Mouse (Mus musculus) neural tube, embryonic 13.5 days (tissue): Measurements from ENCODE around the gene Smg6. TPM values are rescaled to one million over a fixed set of nuclear protein-coding genes. Genes with fewer than 3 reads are reported as not detected.

Source experiments
- ATAC-seq: fragments of 200-750 bp; cut with Nextera tagmentation; 2 replicates; pipeline ENCODE4 v1.8.0; 2017; ENCODE audit warnings: low read depth, mild to moderate bottlenecking, moderate TSS enrichment, moderate library complexity
- H3K27ac ChIP-seq: fragments of 300-500 bp; sonication (generic); replicated peaks from 2 replicates; pipeline ENCODE4 v1.5.1; 2015; ENCODE audit warnings: moderate library complexity, mild to moderate bottlenecking, inconsistent platforms
- H3K27me3 ChIP-seq: fragments of 300-500 bp; sonication (generic); 2 replicates; pipeline ENCODE4 v1.6.1; 2015; ENCODE audit warnings: mild to moderate bottlenecking, inconsistent platforms
- H3K36me3 ChIP-seq: fragments of 300-500 bp; sonication (generic); 2 replicates; pipeline ENCODE4 v1.6.1; 2015; ENCODE audit warnings: mild to moderate bottlenecking, inconsistent platforms
- H3K4me1 ChIP-seq: fragments of 300-500 bp; sonication (generic); replicated peaks from 2 replicates; pipeline ENCODE4 v1.6.1; 2015; ENCODE audit warnings: inconsistent platforms
- H3K4me2 ChIP-seq: fragments of 300-500 bp; sonication (generic); 2 replicates; pipeline ENCODE4 v1.6.1; 2015; ENCODE audit warnings: inconsistent platforms, mild to moderate bottlenecking, moderate library complexity
- H3K4me3 ChIP-seq: fragments of 300-500 bp; sonication (generic); 2 replicates; pipeline ENCODE4 v1.5.1; 2015; ENCODE audit warnings: mild to moderate bottlenecking, inconsistent platforms
- H3K9ac ChIP-seq: fragments of 300-500 bp; sonication (generic); 2 replicates; pipeline ENCODE4 v1.6.1; 2015; ENCODE audit warnings: moderate library complexity, mild to moderate bottlenecking, inconsistent platforms
- H3K9me3 ChIP-seq: fragments of 300-500 bp; sonication (generic); 2 replicates; pipeline ENCODE4 v1.6.1; 2016; ENCODE audit warnings: inconsistent platforms
- WGBS: fragments of 180-500 bp; shearing (Covaris S2); methylation state at CpG from one replicate; pipeline ENCODE4 v1.1.7; 2015; 5-methylcytosine and 5-hydroxymethylcytosine counted together
- polyA plus RNA-seq: library from polyadenylated mRNA; unstranded; fragments of >200 nt; fragmentation: Nextera tagmentation; extraction: Ambion mirVana; gene quantifications from 2 replicates; pipeline ENCODE4 v1.2.1, GENCODE M21; 2015

The Smg6 gene
- polyA plus RNA-seq, 1 experiment from 2014 or later: 17.4 TPM

GRCm38 (mm10) chr11:74901555-74901954 lies 24.1 kb upstream of the Smg6 start:
- Histone ChIP-seq H3K36me3 (peaks cover 70% of the 10 kb centered on the region), H3K4me3 (no peak overlapping the region), H3K4me1 (peaks cover 30% of the 10 kb centered on the region), H3K27me3 (no peaks in the 10 kb centered on the region), H3K9ac (no peak overlapping the region), H3K27ac (no peak overlapping the region), H3K9me3 (no peaks in the 10 kb centered on the region), H3K4me2 (no peak overlapping the region)
- no peak for ATAC-seq
- WGBS: 90% methylated on average over 6 of the region's 6 CpGs

GRCm38 (mm10) chr11:74902416-74902815 lies 23.2 kb upstream of the Smg6 start:
- no peaks in the 10 kb centered on the region for H3K9me3 ChIP-seq
- H3K36me3 ChIP-seq: peaks cover 79% of the 10 kb centered on the region
- H3K4me3 ChIP-seq: no peak overlapping the region
- no peak for ATAC-seq
- WGBS: 95% methylated on average over 5 of the region's 5 CpGs
- no peaks in the 10 kb centered on the region for H3K27me3 ChIP-seq
- no peak overlapping the region for H3K27ac ChIP-seq
- peaks cover 26% of the 10 kb centered on the region for H3K4me1 ChIP-seq
- no peak overlapping the region for H3K4me2 ChIP-seq
- no peak overlapping the region for H3K9ac ChIP-seq

DNA sequence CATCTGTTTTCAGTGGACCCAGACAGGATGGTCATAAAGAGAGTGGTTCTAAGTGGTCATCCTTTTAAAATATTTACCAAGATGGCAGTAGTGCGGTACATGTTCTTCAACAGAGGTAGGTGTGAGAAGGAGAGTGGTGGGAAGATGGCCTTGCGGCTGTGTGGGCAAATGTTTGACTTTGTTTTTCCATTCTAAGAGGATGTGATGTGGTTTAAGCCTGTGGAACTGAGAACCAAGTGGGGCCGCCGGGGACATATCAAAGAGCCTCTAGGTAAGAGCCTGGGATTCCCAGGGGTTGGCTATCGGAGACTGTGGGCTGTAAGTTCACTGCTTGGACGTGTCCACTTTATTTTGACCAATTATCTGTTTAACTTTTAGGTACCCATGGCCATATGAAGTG lies 17.8 kb upstream of the Smg6 start:
- Histone ChIP-seq H3K4me2 (no peak overlapping the region), H3K27me3 (no peaks in the 10 kb centered on the region), H3K27ac (no peak overlapping the region), H3K9me3 (no peaks in the 10 kb centered on the region), H3K4me3 (no peak overlapping the region), H3K9ac (no peak overlapping the region), H3K36me3 (peaks cover 73% of the 10 kb centered on the region), H3K4me1 (no peaks in the 10 kb centered on the region)
- WGBS: 93% methylated on average over 6 of the region's 6 CpGs
- no peak for ATAC-seq

- Histone ChIP-seq H3K4me1 (no peaks in the 10 kb centered on the region), H3K4me3 (no peak overlapping the region), H3K4me2 (no peak overlapping the region), H3K36me3 (peaks cover 64% of the 10 kb centered on the region), H3K9ac (no peak overlapping the region), H3K9me3 (no peaks in the 10 kb centered on the region), H3K27me3 (no peaks in the 10 kb centered on the region), H3K27ac (no peak overlapping the region)
- ATAC-seq: no peak
- WGBS: 83% methylated on average over 12 of the region's 12 CpGs
Observed at GRCm38 (mm10) chr11:74908618-74909399, 16.8 kb upstream of the Smg6 start.

DNA sequence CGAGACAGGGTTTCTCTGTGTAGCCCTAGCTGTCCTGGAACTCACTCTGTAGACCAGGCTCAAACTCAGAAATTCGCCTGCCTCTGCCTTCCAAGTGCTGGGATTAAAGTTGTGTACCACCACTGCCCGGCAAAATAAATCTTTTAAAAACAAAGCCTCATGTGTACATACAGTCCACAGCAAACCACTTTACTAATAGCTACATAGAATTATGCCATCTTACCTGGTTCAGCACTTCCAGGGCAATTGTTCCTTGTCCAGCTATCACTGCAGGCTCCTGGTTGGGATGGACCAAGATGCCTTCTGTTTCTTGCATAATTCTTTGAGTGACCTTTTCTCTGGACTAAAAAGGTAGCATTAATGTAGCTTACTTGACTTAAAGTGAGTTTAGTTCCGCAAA lies 15.6 kb upstream of the Smg6 start:
- H3K9me3 ChIP-seq: no peaks in the 10 kb centered on the region
- H3K36me3 ChIP-seq: peaks cover 52% of the 10 kb centered on the region
- 94% methylated on average over 4 of the region's 4 CpGs for WGBS

GRCm38 (mm10) chr11:74912492-74912891 lies 13.1 kb upstream of the Smg6 start:
- H3K4me2 ChIP-seq: no peak overlapping the region
- H3K4me3 ChIP-seq: no peak overlapping the region
- peaks cover 28% of the 10 kb centered on the region for H3K36me3 ChIP-seq
- H3K9me3 ChIP-seq: no peaks in the 10 kb centered on the region
- ATAC-seq: no peak
- H3K9ac ChIP-seq: no peak overlapping the region
- H3K4me1 ChIP-seq: no peaks in the 10 kb centered on the region
- 93% methylated on average over 3 of the region's 3 CpGs for WGBS
- H3K27me3 ChIP-seq: no peaks in the 10 kb centered on the region
- no peak overlapping the region for H3K27ac ChIP-seq

More for the DNA sequence above, 15.6 kb upstream of the Smg6 start:
- H3K27me3 ChIP-seq: no peaks in the 10 kb centered on the region
- no peaks in the 10 kb centered on the region for H3K4me1 ChIP-seq
- ATAC-seq: no peak
- no peak overlapping the region for H3K4me3 ChIP-seq
- no peak overlapping the region for H3K4me2 ChIP-seq
- no peak overlapping the region for H3K9ac ChIP-seq
- no peak overlapping the region for H3K27ac ChIP-seq

GRCm38 (mm10) chr11:74919249-74919648 lies 6.4 kb upstream of the Smg6 start:
- H3K36me3 ChIP-seq: peaks cover 21% of the 10 kb centered on the region
- 77% methylated on average over 6 of the region's 6 CpGs for WGBS
- no peak overlapping the region for H3K4me2 ChIP-seq
- H3K9me3 ChIP-seq: no peaks in the 10 kb centered on the region
- ATAC-seq: no peak
- H3K27ac ChIP-seq: no peak overlapping the region
- H3K9ac ChIP-seq: no peak overlapping the region
- H3K27me3 ChIP-seq: no peaks in the 10 kb centered on the region
- peaks cover 2% of the 10 kb centered on the region for H3K4me1 ChIP-seq
- H3K4me3 ChIP-seq: no peak overlapping the region

GRCm38 (mm10) chr11:74924149-74924548 lies 1.5 kb upstream of the Smg6 start:
- Histone ChIP-seq H3K36me3 (peaks cover 7% of the 10 kb centered on the region), H3K9ac (no peak overlapping the region), H3K27me3 (no peaks in the 10 kb centered on the region), H3K27ac (no peak overlapping the region), H3K4me3 (no peak overlapping the region), H3K4me1 (peaks cover 24% of the 10 kb centered on the region), H3K4me2 (0 out of 2 replicates have a peak overlapping the region, but pooled peaks have one; percentile 69), H3K9me3 (no peaks in the 10 kb centered on the region)
- 62% methylated on average over 4 of the region's 4 CpGs for WGBS
- no peak for ATAC-seq

GRCm38 (mm10) chr11:74926388-74927005 lies 874 bp downstream of the Smg6 start:
- Histone ChIP-seq H3K4me3 (peak overlapping the region; percentile 96), H3K4me2 (peak overlapping the region; percentile 69), H3K27ac (peak overlapping the region; percentile 98), H3K36me3 (peaks cover 21% of the 10 kb centered on the region), H3K27me3 (no peaks in the 10 kb centered on the region), H3K9me3 (no peaks in the 10 kb centered on the region), H3K4me1 (peaks cover 24% of the 10 kb centered on the region), H3K9ac (peak overlapping the region; percentile 94)
- peak; percentile 24; the same call in 1 of the 2 replicates for ATAC-seq
- WGBS: 7% methylated on average over 11 of the region's 11 CpGs

DNA sequence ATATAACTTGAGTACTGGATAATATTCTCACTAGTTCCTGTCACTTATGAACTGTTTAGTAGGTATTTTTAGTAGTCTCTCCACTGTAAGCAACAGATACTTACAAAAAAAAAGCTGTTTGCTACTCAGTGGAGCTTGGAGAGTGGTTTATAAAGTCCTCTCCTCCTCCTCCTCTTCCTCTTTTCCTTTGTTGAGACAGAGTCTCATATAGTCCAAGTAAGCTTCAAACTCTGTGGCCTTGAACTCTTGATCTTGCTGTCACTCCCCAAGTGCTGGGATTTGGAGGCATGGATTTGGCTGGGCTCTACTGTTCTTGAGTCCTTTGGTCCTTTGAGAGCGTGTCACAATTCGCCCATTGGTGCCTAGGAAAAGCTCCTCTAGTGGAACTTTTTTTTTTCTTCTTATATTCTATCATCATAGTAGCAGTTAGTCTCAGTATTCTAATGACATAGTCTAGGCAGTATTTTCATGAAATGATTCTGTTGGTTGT lies 1.7 kb downstream of the Smg6 start:
- Histone ChIP-seq H3K4me3 (peak overlapping the region; percentile 96; the same call in 1 of the 2 replicates), H3K9me3 (no peaks in the 10 kb centered on the region), H3K36me3 (peaks cover 26% of the 10 kb centered on the region), H3K4me1 (peaks cover 24% of the 10 kb centered on the region), H3K27ac (no peak overlapping the region), H3K9ac (no peak overlapping the region), H3K4me2 (0 out of 2 replicates have a peak overlapping the region, but pooled peaks have one; percentile 14), H3K27me3 (no peaks in the 10 kb centered on the region)
- ATAC-seq: no peak
- 94% methylated on average over 2 of the region's 2 CpGs for WGBS

GRCm38 (mm10) chr11:74929111-74929510 lies 3.5 kb downstream of the Smg6 start:
- Histone ChIP-seq H3K27ac (no peak overlapping the region), H3K9ac (no peak overlapping the region), H3K27me3 (no peaks in the 10 kb centered on the region), H3K4me1 (peaks cover 23% of the 10 kb centered on the region), H3K4me2 (no peak overlapping the region), H3K4me3 (no peak overlapping the region), H3K9me3 (no peaks in the 10 kb centered on the region), H3K36me3 (peaks cover 44% of the 10 kb centered on the region)
- 79% methylated on average over 4 of the region's 4 CpGs for WGBS
- ATAC-seq: no peak

DNA sequence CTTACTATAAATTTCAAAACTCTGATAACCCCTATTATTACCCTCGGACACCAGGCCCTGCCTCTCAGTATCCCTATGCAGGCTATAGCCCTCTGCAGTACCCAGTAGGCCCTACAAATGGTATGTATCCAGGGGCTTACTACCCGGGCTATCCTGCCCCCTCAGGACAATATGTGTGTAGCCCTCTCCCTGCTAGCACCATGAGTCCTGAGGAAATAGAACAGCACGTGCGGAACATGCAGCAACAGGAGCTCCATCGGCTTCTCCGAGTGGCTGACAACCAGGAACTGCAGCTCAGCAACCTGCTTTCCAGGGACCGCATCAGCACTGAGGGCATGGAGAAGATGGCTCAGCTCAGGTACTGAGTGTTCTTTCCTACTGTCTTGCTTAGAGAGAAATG lies 4.8 kb downstream of the Smg6 start:
- Histone ChIP-seq H3K4me2 (no peak overlapping the region), H3K27me3 (no peaks in the 10 kb centered on the region), H3K9me3 (no peaks in the 10 kb centered on the region), H3K4me3 (no peak overlapping the region), H3K4me1 (peaks cover 14% of the 10 kb centered on the region), H3K36me3 (peaks cover 57% of the 10 kb centered on the region), H3K9ac (no peak overlapping the region), H3K27ac (no peak overlapping the region)
- ATAC-seq: no peak
- 93% methylated on average over 7 of the region's 7 CpGs for WGBS
